ENCODE assay signal across 26 mouse cellular contexts in the genomic region with DNA sequence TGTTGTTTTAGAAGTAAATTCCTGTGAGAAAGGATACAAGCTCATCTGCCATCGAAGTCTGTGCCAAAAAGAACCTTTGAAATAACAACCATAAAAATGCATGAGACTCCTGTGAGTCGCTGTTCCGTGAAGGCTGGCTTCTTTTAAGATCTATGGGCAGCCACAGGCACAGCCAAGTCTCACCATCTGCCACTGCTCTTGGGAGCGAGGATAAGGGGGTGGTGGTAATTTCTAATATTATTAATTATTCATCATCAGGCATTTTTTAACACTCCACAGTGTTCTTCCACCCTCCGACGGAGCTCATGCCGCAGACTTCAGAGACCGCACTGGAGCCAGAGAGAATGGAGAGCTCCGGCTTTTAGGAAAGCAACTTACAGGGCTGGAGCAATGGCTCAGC.
DNase-seq lines count a peak whose midpoint lies in the region; ATAC-seq and TF ChIP-seq lines count a peak whose summit lies in the region.
"Had no signal": no experiment of that assay in that cellular context is flagged by ENCODE, and none has a peak within 500 bp of the region (broad histone marks: within the 10 kb centered on the region; RNA-seq: fewer than 3 reads in every experiment).

No protein-coding gene starts in this region.

- 67% methylated on average over 9 of the region's 9 CpGs for WGBS in forebrain, embryonic 15.5 days
- WGBS in forebrain, embryonic 10.5 days, result 97% methylated on average over 9 of the region's 9 CpGs
- 74% methylated on average over 9 of the region's 9 CpGs for WGBS in midbrain, embryonic 13.5 days
- 92% methylated on average over 9 of the region's 9 CpGs for WGBS in midbrain, embryonic 10.5 days

- DNase-seq in cerebellum, adult 9-10 months, result peak; percentile 58
- no peak for DNase-seq in forebrain, embryonic 10.5 days (ENCODE audit: extremely low spot score, low spot score)
- DNase-seq in midbrain, embryonic 10.5 days (ENCODE audit: low spot score), result no peak
- DNase-seq in brain, embryonic 14.5 days (ENCODE audit: low read depth), result peak; percentile 73
- DNase-seq in gastrocnemius, postnatal 4 days (ENCODE audit: low spot score in 2 of 2), result no peak
- DNase-seq: adrenal gland, adult 8-10 months; cerebellum, adult 8-10 months; gastrocnemius, postnatal 14 days; heart, adult 18-20 months; heart, postnatal 4 days; kidney, postnatal 25 days; liver; lung, adult 2 months; lung, postnatal 10 days; right cerebral cortex, postnatal 4 days; thymus, adult 2 months; thymus, postnatal 36 days had no signal

- H3K36me3 ChIP-seq in forebrain, embryonic 15.5 days, result no peaks in the 10 kb centered on the region
- H3K36me3 ChIP-seq in forebrain, embryonic 10.5 days (replicated peaks), result no peaks in the 10 kb centered on the region
- H3K36me3 ChIP-seq in midbrain, embryonic 13.5 days, result no peaks in the 10 kb centered on the region
- H3K36me3 ChIP-seq in midbrain, embryonic 10.5 days, result no peaks in the 10 kb centered on the region
- H3K36me3 ChIP-seq: G1E; heart, embryonic 12.5 days; hindbrain, embryonic 13.5 days had no signal

- no peak for TF ChIP-seq POLR2A in brain, embryonic 14.5 days (IDR thresholded peaks at IDR 0.05; ENCODE audit: borderline replicate concordance, extremely low read depth, insufficient read depth, insufficient read length, poor library complexity, severe bottlenecking)

- H3K4me1 ChIP-seq in forebrain, embryonic 15.5 days, result peaks cover 7% of the 10 kb centered on the region
- no peaks in the 10 kb centered on the region for H3K4me1 ChIP-seq in forebrain, embryonic 10.5 days
- H3K4me1 ChIP-seq in midbrain, embryonic 13.5 days (replicated peaks), result no peaks in the 10 kb centered on the region
- no peaks in the 10 kb centered on the region for H3K4me1 ChIP-seq in midbrain, embryonic 10.5 days
- H3K4me1 ChIP-seq: hindbrain, embryonic 13.5 days had no signal

- ATAC-seq in cerebellum, adult (ENCODE audit: insufficient number of reproducible peaks, low FRiP score, low TSS enrichment), result no peak
- ATAC-seq in forebrain, embryonic 15.5 days (replicated peaks), result peak; percentile 80
- peak; percentile 27; the same call in 1 of the 2 replicates for ATAC-seq in midbrain, embryonic 13.5 days
- ATAC-seq: intestine, postnatal 0 days had no signal

- TF ChIP-seq CTCF in brain, embryonic 14.5 days (IDR thresholded peaks at IDR 0.05; ENCODE audit: borderline replicate concordance, extremely low read depth, insufficient read depth, insufficient read length), result no peak

- H3K9ac ChIP-seq in forebrain, embryonic 15.5 days (replicated peaks), result no peak overlapping the region
- H3K9ac ChIP-seq in midbrain, embryonic 13.5 days (replicated peaks), result no peak overlapping the region
- H3K9ac ChIP-seq: heart, embryonic 12.5 days; hindbrain, embryonic 13.5 days; liver, embryonic 14.5 days had no signal

- H3K4me2 ChIP-seq in forebrain, embryonic 15.5 days (replicated peaks), result no peak overlapping the region
- H3K4me2 ChIP-seq in midbrain, embryonic 13.5 days (replicated peaks), result no peak overlapping the region
- H3K4me2 ChIP-seq: heart, embryonic 12.5 days; hindbrain, embryonic 13.5 days had no signal

- H3K27ac ChIP-seq in forebrain, embryonic 15.5 days (replicated peaks), result peak overlapping the region; percentile 53
- no peak overlapping the region for H3K27ac ChIP-seq in forebrain, embryonic 10.5 days
- no peak overlapping the region for H3K27ac ChIP-seq in midbrain, embryonic 13.5 days
- no peak overlapping the region for H3K27ac ChIP-seq in midbrain, embryonic 10.5 days (replicated peaks)
- H3K27ac ChIP-seq: hindbrain, embryonic 13.5 days; liver, embryonic 14.5 days had no signal

- no peaks in the 10 kb centered on the region for H3K9me3 ChIP-seq in forebrain, embryonic 15.5 days
- H3K9me3 ChIP-seq in forebrain, embryonic 10.5 days, result no peaks in the 10 kb centered on the region; the same call in 1 of the 2 replicates
- no peaks in the 10 kb centered on the region for H3K9me3 ChIP-seq in midbrain, embryonic 13.5 days
- H3K9me3 ChIP-seq in midbrain, embryonic 10.5 days (replicated peaks), result peaks cover 2% of the 10 kb centered on the region; the same call in 1 of the 2 replicates
- H3K9me3 ChIP-seq: hindbrain, embryonic 13.5 days had no signal

- no peak overlapping the region for H3K4me3 ChIP-seq in forebrain, embryonic 15.5 days
- H3K4me3 ChIP-seq in forebrain, embryonic 10.5 days, result no peak overlapping the region
- H3K4me3 ChIP-seq in midbrain, embryonic 13.5 days (replicated peaks), result no peak overlapping the region
- no peak overlapping the region for H3K4me3 ChIP-seq in midbrain, embryonic 10.5 days
- H3K4me3 ChIP-seq: erythroblast, embryonic 14.5 days; heart, embryonic 12.5 days; hindbrain, embryonic 13.5 days had no signal

- H3K27me3 ChIP-seq in forebrain, embryonic 15.5 days, result no peaks in the 10 kb centered on the region
- H3K27me3 ChIP-seq in forebrain, embryonic 10.5 days (ENCODE audit: poor library complexity, severe bottlenecking), result no peaks in the 10 kb centered on the region
- no peaks in the 10 kb centered on the region for H3K27me3 ChIP-seq in midbrain, embryonic 13.5 days
- H3K27me3 ChIP-seq in midbrain, embryonic 10.5 days (ENCODE audit: low read depth, poor library complexity, severe bottlenecking), result no peaks in the 10 kb centered on the region
- H3K27me3 ChIP-seq: heart, embryonic 12.5 days; hindbrain, embryonic 13.5 days had no signal

Comparison
In these comparisons a context has a peak if more than half of its experiments do, and no peak if none do; other contexts are left out.
1. DNase-seq: peak in cerebellum, adult 9-10 months (single experiment) and brain, embryonic 14.5 days (single experiment); none in forebrain, embryonic 10.5 days (single experiment), midbrain, embryonic 10.5 days (single experiment) and gastrocnemius, postnatal 4 days (0 of 2).